Mouse (Mus musculus) myocyte (in vitro differentiated cells): Measurements from ENCODE around the gene BC005561.
A peak's percentile ranks its signal among the peaks of the same experiment; 100 is the strongest.

Source experiments
- CEBPB ChIP-seq: IDR thresholded peaks from 2 replicates; pipeline ENCODE4 v1.6.1; 2011; ENCODE audit warnings: mild to moderate bottlenecking, moderate library complexity; ENCODE audit not compliant: poor library complexity, insufficient read depth, severe bottlenecking
- E2F4 ChIP-seq: IDR thresholded peaks from one replicate; pipeline ENCODE4 v1.6.1; 2011; ENCODE audit warnings: mild to moderate bottlenecking, control low read depth, moderate library complexity; ENCODE audit not compliant: insufficient read depth
- MAX ChIP-seq: IDR thresholded peaks from one replicate; pipeline ENCODE4 v1.6.1; 2011; ENCODE audit warnings: low read depth, mild to moderate bottlenecking, control low read depth
- MYOD1 ChIP-seq, 3 experiments: IDR thresholded peaks; one replicate each; pipeline ENCODE4 v1.6.1; 2011; ENCODE audit warnings: control low read depth in 2 of 3, low read depth in 2 of 3, mild to moderate bottlenecking in 2 of 3, moderate library complexity in 1 of 3; ENCODE audit not compliant: insufficient read length in 2 of 3, control insufficient read depth in 1 of 3
- POLR2A ChIP-seq: IDR thresholded peaks from one replicate; pipeline ENCODE4 v1.6.1; 2011; ENCODE audit warnings: low read depth, mild to moderate bottlenecking, control low read depth, moderate library complexity; ENCODE audit not compliant: insufficient read length
- USF1 ChIP-seq: IDR thresholded peaks from one replicate; pipeline ENCODE4 v1.6.1; 2011; ENCODE audit warnings: low read depth, mild to moderate bottlenecking, control low read depth, moderate library complexity

- TF ChIP-seq MAX = no peak
- TF ChIP-seq USF1 = no peak
- TF ChIP-seq MYOD1 (IDR thresholded peaks at IDR 0.05; ENCODE audit: control insufficient read depth in 1 of 3, insufficient read length in 2 of 3, low read depth in 2 of 3) = no peak
- peak; percentile 74 for TF ChIP-seq POLR2A
- no peak for TF ChIP-seq E2F4
- TF ChIP-seq CEBPB = no peak
Observed at GRCm38 (mm10) chr5:104508195-104508891, at the start of gene BC005561.
